Mouse (Mus musculus): ENCODE results near the gene Adgrg5.

The Adgrg5 gene

GRCm38 (mm10) chr8:94992534-94992933 lies 69.0 kb downstream of the Adgrg5 start:
- DNase-seq (ENCODE audit: low spot score): peak; percentile 65
